Mouse (Mus musculus) intestine, embryonic 15.5 days (tissue): Measurements from ENCODE around the gene Vax1. TPM values are rescaled to one million over a fixed set of nuclear protein-coding genes. Genes with fewer than 3 reads are reported as not detected.

Experiments
- ATAC-seq: fragments of 200-750 bp; cut with Nextera tagmentation; 2 replicates; pipeline ENCODE4 v1.8.0; 2017; ENCODE audit warnings: moderate TSS enrichment, moderate library complexity
- H3K27ac ChIP-seq: fragments of 300-500 bp; sonication (generic); 2 replicates; pipeline ENCODE4 v1.5.1; 2015; ENCODE audit warnings: mild to moderate bottlenecking, inconsistent platforms
- H3K27me3 ChIP-seq: fragments of 300-500 bp; sonication (generic); replicated peaks from 2 replicates; pipeline ENCODE4 v1.6.1; 2015; ENCODE audit warnings: inconsistent platforms
- H3K36me3 ChIP-seq: fragments of 300-500 bp; sonication (generic); 2 replicates; pipeline ENCODE4 v1.6.1; 2015; ENCODE audit warnings: inconsistent platforms
- H3K4me1 ChIP-seq: fragments of 300-500 bp; sonication (generic); replicated peaks from 2 replicates; pipeline ENCODE4 v1.6.1; 2015; ENCODE audit warnings: inconsistent platforms
- H3K4me2 ChIP-seq: fragments of 300-500 bp; sonication (generic); replicated peaks from 2 replicates; pipeline ENCODE4 v1.6.1; 2015; ENCODE audit warnings: mild to moderate bottlenecking, inconsistent platforms
- H3K4me3 ChIP-seq: fragments of 300-500 bp; sonication (generic); replicated peaks from 2 replicates; pipeline ENCODE4 v1.5.1; 2015; ENCODE audit warnings: inconsistent platforms
- H3K9ac ChIP-seq: fragments of 300-500 bp; sonication (generic); 2 replicates; pipeline ENCODE4 v1.6.1; 2015; ENCODE audit warnings: inconsistent platforms
- H3K9me3 ChIP-seq: fragments of 300-500 bp; sonication (generic); 2 replicates; pipeline ENCODE4 v1.6.1; 2016; ENCODE audit warnings: inconsistent platforms
- WGBS: fragments of 180-500 bp; shearing (Covaris S2); methylation state at CpG from one replicate; pipeline ENCODE4 v1.1.7; 2015; 5-methylcytosine and 5-hydroxymethylcytosine counted together
- polyA plus RNA-seq: library from polyadenylated mRNA; unstranded; fragments of >200 nt; fragmentation: Nextera tagmentation; extraction: Ambion mirVana; gene quantifications from 2 replicates; pipeline ENCODE4 v1.2.1, GENCODE M21; 2015

The Vax1 gene
- polyA plus RNA-seq, 1 experiment from 2014 or later = not detected

- H3K9ac ChIP-seq = peak overlapping the region; percentile 36; the same call in 1 of the 2 replicates
- ATAC-seq = peak; percentile 66
- H3K27me3 ChIP-seq = peaks cover 92% of the 10 kb centered on the region
These were observed 3.5 kb downstream of the Vax1 start for GRCm38 (mm10) chr19:59166311-59166761.

GRCm38 (mm10) chr19:59165577-59165976, 4.3 kb downstream of the Vax1 start:
- Histone ChIP-seq H3K4me3 (no peak overlapping the region), H3K4me2 (peak overlapping the region; percentile 86; the same call in 1 of the 2 replicates), H3K9me3 (no peaks in the 10 kb centered on the region), H3K27ac (no peak overlapping the region), H3K36me3 (no peaks in the 10 kb centered on the region), H3K4me1 (peaks cover 26% of the 10 kb centered on the region), H3K27me3 (peaks cover 91% of the 10 kb centered on the region), H3K9ac (no peak overlapping the region)
- ATAC-seq = no peak
- 6% methylated on average over 7 of the region's 7 CpGs for WGBS

More at GRCm38 (mm10) chr19:59166311-59166761, 3.5 kb downstream of the Vax1 start:
- under 1% methylated on average over 55 of the region's 55 CpGs for WGBS
- H3K4me3 ChIP-seq = peak overlapping the region; percentile 42
- H3K27ac ChIP-seq = no peak overlapping the region
- H3K9me3 ChIP-seq = no peaks in the 10 kb centered on the region
- peaks cover 26% of the 10 kb centered on the region for H3K4me1 ChIP-seq
- peak overlapping the region; percentile 86 for H3K4me2 ChIP-seq
- no peaks in the 10 kb centered on the region for H3K36me3 ChIP-seq

- H3K4me2 ChIP-seq = no peak overlapping the region
- H3K27me3 ChIP-seq = peaks cover 86% of the 10 kb centered on the region
- H3K9ac ChIP-seq = no peak overlapping the region
- ATAC-seq = no peak
- WGBS = 10% methylated on average over 16 of the region's 16 CpGs
- H3K4me1 ChIP-seq = peaks cover 24% of the 10 kb centered on the region
- H3K4me3 ChIP-seq = no peak overlapping the region
- no peak overlapping the region for H3K27ac ChIP-seq
- H3K9me3 ChIP-seq = no peaks in the 10 kb centered on the region
- H3K36me3 ChIP-seq = no peaks in the 10 kb centered on the region
These were observed 4.8 kb downstream of the Vax1 start for GRCm38 (mm10) chr19:59164896-59165560.

- Histone ChIP-seq H3K9ac (no peak overlapping the region), H3K4me2 (no peak overlapping the region), H3K27me3 (peaks cover 80% of the 10 kb centered on the region), H3K4me3 (no peak overlapping the region), H3K4me1 (peaks cover 15% of the 10 kb centered on the region), H3K27ac (no peak overlapping the region), H3K36me3 (no peaks in the 10 kb centered on the region), H3K9me3 (no peaks in the 10 kb centered on the region)
- no peak for ATAC-seq
- 24% methylated on average over 1 of the region's 1 CpGs for WGBS
These were observed 5.7 kb downstream of the Vax1 start for GRCm38 (mm10) chr19:59164111-59164510.

GRCm38 (mm10) chr19:59156702-59157101, 13.2 kb downstream of the Vax1 start:
- H3K4me3 ChIP-seq = no peak overlapping the region
- no peak overlapping the region for H3K9ac ChIP-seq
- WGBS = 40% methylated on average over 4 of the region's 4 CpGs
- no peak overlapping the region for H3K4me2 ChIP-seq
- no peaks in the 10 kb centered on the region for H3K9me3 ChIP-seq
- H3K27me3 ChIP-seq = peaks cover 18% of the 10 kb centered on the region
- H3K4me1 ChIP-seq = no peaks in the 10 kb centered on the region
- no peak for ATAC-seq
- H3K36me3 ChIP-seq = no peaks in the 10 kb centered on the region
- H3K27ac ChIP-seq = no peak overlapping the region

- Histone ChIP-seq H3K36me3 (no peaks in the 10 kb centered on the region), H3K9ac (no peak overlapping the region), H3K9me3 (no peaks in the 10 kb centered on the region), H3K27ac (no peak overlapping the region), H3K4me3 (no peak overlapping the region), H3K4me1 (no peaks in the 10 kb centered on the region), H3K4me2 (no peak overlapping the region), H3K27me3 (peaks cover 5% of the 10 kb centered on the region; the same call in 1 of the 2 replicates)
- WGBS = 90% methylated on average over 2 of the region's 2 CpGs
- ATAC-seq = no peak
These were observed 15.7 kb downstream of the Vax1 start for GRCm38 (mm10) chr19:59154171-59154570.

- 60% methylated on average over 9 of the region's 9 CpGs for WGBS
- ATAC-seq = no peak
- Histone ChIP-seq H3K9me3 (no peaks in the 10 kb centered on the region), H3K4me1 (no peaks in the 10 kb centered on the region), H3K4me2 (no peak overlapping the region), H3K27me3 (no peaks in the 10 kb centered on the region), H3K36me3 (no peaks in the 10 kb centered on the region), H3K27ac (no peak overlapping the region), H3K9ac (no peak overlapping the region), H3K4me3 (no peak overlapping the region)
These were observed 24.2 kb downstream of the Vax1 start for GRCm38 (mm10) chr19:59145492-59146140.

GRCm38 (mm10) chr19:59145064-59145463, 24.8 kb downstream of the Vax1 start:
- no peak overlapping the region for H3K27ac ChIP-seq
- H3K4me2 ChIP-seq = no peak overlapping the region
- WGBS = 73% methylated on average over 6 of the region's 6 CpGs
- H3K9me3 ChIP-seq = no peaks in the 10 kb centered on the region
- no peaks in the 10 kb centered on the region for H3K4me1 ChIP-seq
- H3K36me3 ChIP-seq = no peaks in the 10 kb centered on the region
- H3K27me3 ChIP-seq = no peaks in the 10 kb centered on the region
- H3K9ac ChIP-seq = no peak overlapping the region
- no peak overlapping the region for H3K4me3 ChIP-seq
- no peak for ATAC-seq

- H3K9ac ChIP-seq = no peak overlapping the region
- 77% methylated on average over 4 of the region's 4 CpGs for WGBS
- H3K36me3 ChIP-seq = no peaks in the 10 kb centered on the region
- no peak for ATAC-seq
- no peaks in the 10 kb centered on the region for H3K4me1 ChIP-seq
- H3K4me3 ChIP-seq = no peak overlapping the region
- H3K9me3 ChIP-seq = no peaks in the 10 kb centered on the region
- no peak overlapping the region for H3K27ac ChIP-seq
- H3K27me3 ChIP-seq = no peaks in the 10 kb centered on the region
- no peak overlapping the region for H3K4me2 ChIP-seq
These were observed 27.6 kb downstream of the Vax1 start for GRCm38 (mm10) chr19:59142206-59142605.

- no peaks in the 10 kb centered on the region for H3K36me3 ChIP-seq
- no peaks in the 10 kb centered on the region for H3K9me3 ChIP-seq
- H3K9ac ChIP-seq = no peak overlapping the region
- no peak overlapping the region for H3K27ac ChIP-seq
- H3K4me3 ChIP-seq = no peak overlapping the region
- 75% methylated on average over 8 of the region's 8 CpGs for WGBS
- no peak overlapping the region for H3K4me2 ChIP-seq
- H3K4me1 ChIP-seq = no peaks in the 10 kb centered on the region
- no peaks in the 10 kb centered on the region for H3K27me3 ChIP-seq
- ATAC-seq = no peak
These were observed 34.5 kb downstream of the Vax1 start for GRCm38 (mm10) chr19:59135387-59135786.

GRCm38 (mm10) chr19:59134916-59135315, 34.9 kb downstream of the Vax1 start:
- WGBS = 46% methylated on average over 2 of the region's 2 CpGs
- Histone ChIP-seq H3K27me3 (no peaks in the 10 kb centered on the region), H3K9ac (no peak overlapping the region), H3K9me3 (no peaks in the 10 kb centered on the region), H3K27ac (no peak overlapping the region), H3K4me3 (no peak overlapping the region), H3K4me2 (no peak overlapping the region), H3K4me1 (no peaks in the 10 kb centered on the region), H3K36me3 (no peaks in the 10 kb centered on the region)
- no peak for ATAC-seq

- no peak for ATAC-seq
- no peak overlapping the region for H3K4me2 ChIP-seq
- no peaks in the 10 kb centered on the region for H3K27me3 ChIP-seq
- no peaks in the 10 kb centered on the region for H3K4me1 ChIP-seq
- no peaks in the 10 kb centered on the region for H3K9me3 ChIP-seq
- H3K4me3 ChIP-seq = no peak overlapping the region
- no peaks in the 10 kb centered on the region for H3K36me3 ChIP-seq
- WGBS = 72% methylated on average over 11 of the region's 11 CpGs
- H3K27ac ChIP-seq = no peak overlapping the region
- H3K9ac ChIP-seq = no peak overlapping the region
These were observed 36.7 kb downstream of the Vax1 start for GRCm38 (mm10) chr19:59133202-59133601.

GRCm38 (mm10) chr19:59129671-59130070, 40.2 kb downstream of the Vax1 start:
- H3K4me2 ChIP-seq = no peak overlapping the region
- 85% methylated on average over 2 of the region's 2 CpGs for WGBS
- H3K36me3 ChIP-seq = no peaks in the 10 kb centered on the region
- no peak overlapping the region for H3K27ac ChIP-seq
- no peak overlapping the region for H3K4me3 ChIP-seq
- no peak overlapping the region for H3K9ac ChIP-seq
- no peaks in the 10 kb centered on the region for H3K4me1 ChIP-seq
- no peak for ATAC-seq
- H3K27me3 ChIP-seq = no peaks in the 10 kb centered on the region
- H3K9me3 ChIP-seq = no peaks in the 10 kb centered on the region
